Mouse (Mus musculus): ENCODE data around the gene Plk2.
"Not testable (repeated sequence)": the region's sequence is repeated elsewhere in the genome, so short reads cannot be mapped to it uniquely, and the experiment has no call there.

The Plk2 gene

DNA sequence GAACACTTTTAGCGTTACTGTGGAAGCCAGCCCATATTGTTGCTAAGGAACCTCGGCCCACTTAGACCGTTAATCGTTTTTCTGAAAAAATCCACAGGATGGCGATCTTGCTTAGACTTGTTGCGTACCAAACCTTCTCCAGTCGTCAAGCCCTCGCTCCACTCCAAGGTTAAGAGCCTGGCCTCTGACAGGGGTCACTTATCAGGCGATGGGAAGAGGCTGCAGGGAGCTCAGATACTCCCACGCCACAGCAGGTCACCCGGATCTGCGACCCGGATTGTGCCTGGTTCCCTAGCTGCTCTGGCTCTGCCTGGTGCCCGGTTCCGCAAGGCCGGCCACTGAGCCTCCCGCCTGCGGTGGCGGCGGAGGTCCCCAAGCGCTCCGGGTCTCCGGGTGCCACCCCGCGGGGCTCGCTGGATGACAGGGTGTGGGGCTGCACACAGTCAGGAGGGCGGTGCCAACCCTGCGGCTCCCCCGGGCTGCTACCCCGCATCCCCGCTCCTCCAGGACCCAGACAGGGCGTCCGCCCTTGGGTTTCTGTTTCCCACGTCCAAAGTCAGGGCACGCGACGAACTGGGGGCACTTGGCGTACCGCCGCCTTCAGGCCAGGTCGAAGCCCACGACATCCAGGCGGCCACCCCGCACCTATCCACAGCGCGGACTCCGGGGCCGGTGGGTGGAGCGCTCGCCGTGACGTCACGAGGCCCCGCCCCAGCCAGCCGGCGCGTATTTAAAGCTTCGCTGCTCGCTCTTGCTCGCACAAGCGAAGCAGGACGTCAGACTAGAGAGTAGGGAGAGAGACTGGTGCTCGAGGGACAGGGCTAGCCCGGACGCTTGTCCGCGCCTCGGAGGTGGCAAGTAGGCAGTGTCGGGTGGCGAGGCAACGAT is at the start of gene Plk2:
Gene Plk2, plus strand, starts transcription at position 756 of the 888 bp plus-strand sequence.
- DNase-seq (ENCODE audit: low spot score in 2 of 2) = peak; percentile 78 to 87

DNA sequence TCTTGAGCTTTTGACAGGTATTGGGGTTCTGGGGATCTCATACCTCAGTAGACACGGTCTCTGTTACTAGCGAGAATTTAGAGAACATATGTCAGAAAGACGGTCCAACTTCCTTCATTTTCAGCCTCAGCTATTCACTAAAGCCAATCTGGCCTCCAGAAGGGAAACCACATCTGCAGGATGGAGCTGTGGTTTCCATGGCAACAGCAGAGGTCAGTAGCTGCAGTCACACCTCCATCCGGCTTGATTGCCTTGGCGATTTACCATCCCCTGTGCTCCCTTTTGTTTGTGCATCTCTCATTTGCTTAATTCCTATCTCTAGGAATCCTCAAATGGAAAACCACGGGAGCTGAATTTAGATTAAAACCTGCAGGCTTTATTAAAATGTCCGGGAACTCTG is 48.1 kb upstream of the Plk2 start:
- DNase-seq (ENCODE audit: low spot score in 2 of 2) = no peak

- no peak for DNase-seq (ENCODE audit: low spot score in 2 of 2)
These were observed 43.8 kb upstream of the Plk2 start for GRCm38 (mm10) chr13:110351051-110351450.

GRCm38 (mm10) chr13:110356941-110357340 is 37.9 kb upstream of the Plk2 start, which contains the start of gene Gapt:
Gene Gapt (minus strand): TSS chr13:110357199.
- DNase-seq (ENCODE audit: low spot score in 2 of 2) = no peak

DNA sequence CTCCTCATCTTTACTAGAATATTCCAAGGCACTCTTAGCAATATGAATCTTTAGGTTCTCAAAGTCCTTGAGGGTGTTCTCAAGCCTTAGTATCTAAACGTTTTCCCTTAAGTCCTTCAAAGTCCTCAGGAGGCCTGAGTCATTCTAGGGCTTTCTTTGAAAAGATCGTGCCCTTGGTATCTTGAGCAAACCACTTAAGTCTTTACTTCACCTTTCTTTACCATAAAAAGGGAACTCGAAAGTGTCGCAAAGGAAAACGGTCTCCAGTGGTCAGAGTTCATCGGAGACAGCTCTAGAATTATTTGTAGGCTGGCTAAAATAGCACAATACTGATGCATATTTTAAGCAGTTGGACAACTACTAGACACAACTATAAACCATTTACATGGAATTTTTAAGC is 31.1 kb upstream of the Plk2 start:
- DNase-seq (ENCODE audit: low spot score in 2 of 2) = no peak

GRCm38 (mm10) chr13:110366477-110366876 is 28.4 kb upstream of the Plk2 start:
- DNase-seq (ENCODE audit: low spot score in 2 of 2) = peak in 1 of 2 experiments; percentile 32

- DNase-seq (ENCODE audit: low spot score in 2 of 2) = no peak
These were observed 26.8 kb upstream of the Plk2 start for GRCm38 (mm10) chr13:110367961-110368555.

DNA sequence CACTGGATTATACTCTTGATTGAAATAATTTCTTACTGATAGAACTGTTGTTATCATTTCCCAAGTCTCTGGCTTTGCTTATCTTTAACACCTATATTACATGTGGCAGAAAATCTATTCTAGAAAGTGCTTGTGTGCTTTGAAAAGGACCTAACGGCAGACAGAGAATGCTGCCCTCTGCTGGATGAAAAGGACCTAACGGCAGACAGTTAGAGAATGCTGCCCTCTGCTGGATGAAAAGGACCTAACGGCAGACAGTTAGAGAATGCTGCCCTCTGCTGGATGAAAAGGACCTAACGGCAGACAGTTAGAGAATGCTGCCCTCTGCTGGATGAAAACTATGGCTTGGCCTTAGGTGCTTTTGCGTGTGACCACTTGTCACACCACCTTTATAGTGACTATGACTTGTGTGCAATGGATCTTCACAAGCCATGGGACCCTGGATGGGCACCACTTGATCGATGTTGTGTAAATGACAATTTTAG is 26.2 kb upstream of the Plk2 start:
- peak; percentile 34 to 54 for DNase-seq (ENCODE audit: low spot score in 2 of 2)

- no peak for DNase-seq (ENCODE audit: low spot score in 2 of 2)
These were observed 25.2 kb upstream of the Plk2 start for GRCm38 (mm10) chr13:110369673-110370072.

- DNase-seq (ENCODE audit: low spot score in 2 of 2) = peak in 1 of 2 experiments; percentile 41
These were observed 12.4 kb upstream of the Plk2 start for GRCm38 (mm10) chr13:110382447-110382901.

GRCm38 (mm10) chr13:110384514-110384913 is 10.3 kb upstream of the Plk2 start:
- no peak for DNase-seq (ENCODE audit: low spot score in 2 of 2)

DNA sequence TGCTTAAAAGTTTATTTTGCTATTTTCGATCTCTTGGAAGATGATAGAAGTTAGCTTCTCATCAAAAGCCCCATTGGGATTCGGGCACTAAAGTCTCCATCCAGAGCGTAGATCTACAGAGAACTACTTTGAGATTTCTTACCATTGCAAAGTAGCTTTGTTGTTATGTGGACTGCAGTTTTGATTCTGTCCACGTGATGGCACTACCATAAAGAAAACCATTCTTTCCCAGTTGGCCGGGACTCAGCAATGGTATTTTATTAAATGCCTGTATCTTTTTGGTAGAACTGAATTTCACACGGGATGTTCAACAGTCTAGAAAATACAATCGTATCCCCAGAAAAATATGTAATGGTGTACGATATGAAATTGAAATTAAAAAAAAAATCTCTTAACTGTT is 2.6 kb upstream of the Plk2 start:
- peak; percentile 21 to 60 for DNase-seq (ENCODE audit: low spot score in 2 of 2)

GRCm38 (mm10) chr13:110392631-110393030 is 2.2 kb upstream of the Plk2 start:
- no peak for DNase-seq (ENCODE audit: low spot score in 2 of 2)

DNA sequence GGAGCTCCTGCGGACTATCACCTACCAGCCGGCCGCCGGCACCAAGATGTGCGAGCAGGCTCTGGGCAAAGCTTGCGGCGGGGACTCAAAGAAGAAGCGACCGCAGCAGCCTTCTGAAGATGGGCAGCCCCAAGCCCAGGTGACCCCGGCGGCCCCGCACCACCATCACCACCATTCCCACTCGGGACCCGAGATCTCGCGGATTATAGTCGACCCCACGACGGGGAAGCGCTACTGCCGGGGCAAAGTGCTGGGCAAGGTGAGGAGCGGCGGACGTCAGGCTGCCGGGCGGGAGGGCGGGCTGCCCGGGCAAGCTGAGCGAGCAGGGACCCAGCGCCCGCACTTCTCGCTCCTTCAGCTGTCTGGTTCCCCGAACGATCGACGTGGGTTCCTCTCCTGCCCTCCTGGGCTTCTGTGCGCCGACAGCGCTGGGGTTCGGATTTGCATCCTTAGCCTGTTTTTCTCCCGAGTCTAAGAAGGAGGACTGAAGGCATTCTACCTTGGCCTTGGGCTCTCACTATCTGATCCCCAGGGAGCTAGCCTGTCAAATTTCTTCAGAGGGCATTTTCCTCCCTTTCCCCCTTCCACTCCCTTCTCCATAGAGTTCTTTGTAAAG is 441 bp downstream of the Plk2 start:
- no peak for DNase-seq (ENCODE audit: low spot score in 2 of 2)

GRCm38 (mm10) chr13:110395916-110396685 is 1.3 kb downstream of the Plk2 start:
- no peak for DNase-seq (ENCODE audit: low spot score in 2 of 2)

DNA sequence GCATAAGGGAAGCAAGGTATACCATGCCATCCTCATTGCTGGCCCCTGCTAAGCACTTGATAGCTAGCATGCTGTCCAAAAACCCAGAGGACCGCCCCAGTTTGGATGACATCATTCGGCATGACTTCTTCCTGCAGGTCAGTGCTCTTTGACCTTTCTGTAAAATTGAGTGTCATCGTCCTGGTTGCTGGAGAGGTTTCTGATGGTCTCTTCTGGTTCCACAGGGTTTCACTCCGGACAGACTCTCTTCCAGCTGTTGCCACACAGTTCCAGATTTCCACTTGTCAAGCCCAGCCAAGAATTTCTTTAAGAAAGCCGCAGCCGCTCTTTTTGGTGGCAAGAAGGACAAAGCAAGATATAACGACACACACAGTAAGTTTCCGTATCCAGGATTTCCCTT is 2.9 kb downstream of the Plk2 start:
- DNase-seq (ENCODE audit: low spot score in 2 of 2) = no peak

DNA sequence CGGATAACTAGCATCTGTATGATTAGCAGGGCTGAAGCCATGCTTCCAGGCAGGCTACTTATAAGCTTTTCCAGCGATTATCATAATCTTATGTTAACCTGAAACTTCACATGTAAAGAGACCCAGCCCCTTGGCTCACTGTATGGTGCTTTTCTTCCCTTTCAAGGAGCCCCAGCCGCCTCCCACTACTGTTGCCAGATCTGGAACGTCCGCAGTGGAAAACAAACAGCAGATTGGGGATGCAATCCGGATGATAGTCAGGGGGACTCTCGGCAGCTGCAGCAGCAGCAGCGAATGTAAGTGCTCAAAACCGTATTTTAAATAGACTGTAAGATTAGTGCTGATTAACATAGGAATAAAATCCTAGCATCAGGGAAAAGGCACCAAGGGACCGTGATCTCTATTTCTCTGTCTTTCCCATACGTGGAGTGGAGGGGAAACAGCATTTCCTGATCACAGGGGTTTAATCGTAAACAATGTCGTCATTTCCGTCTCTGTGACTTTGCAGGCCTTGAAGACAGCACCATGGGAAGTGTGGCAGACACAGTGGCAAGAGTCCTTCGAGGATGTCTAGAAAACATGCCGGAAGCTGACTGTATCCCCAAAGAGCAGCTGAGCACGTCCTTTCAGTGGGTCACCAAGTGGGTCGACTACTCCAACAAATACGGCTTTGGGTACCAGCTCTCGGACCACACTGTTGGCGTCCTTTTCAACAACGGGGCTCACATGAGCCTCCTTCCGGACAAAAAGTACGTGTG is 3.8 kb downstream of the Plk2 start:
- DNase-seq (ENCODE audit: low spot score in 2 of 2) = no peak

GRCm38 (mm10) chr13:110401443-110401842 is 6.6 kb downstream of the Plk2 start:
- DNase-seq (ENCODE audit: low spot score in 2 of 2) = no peak

DNA sequence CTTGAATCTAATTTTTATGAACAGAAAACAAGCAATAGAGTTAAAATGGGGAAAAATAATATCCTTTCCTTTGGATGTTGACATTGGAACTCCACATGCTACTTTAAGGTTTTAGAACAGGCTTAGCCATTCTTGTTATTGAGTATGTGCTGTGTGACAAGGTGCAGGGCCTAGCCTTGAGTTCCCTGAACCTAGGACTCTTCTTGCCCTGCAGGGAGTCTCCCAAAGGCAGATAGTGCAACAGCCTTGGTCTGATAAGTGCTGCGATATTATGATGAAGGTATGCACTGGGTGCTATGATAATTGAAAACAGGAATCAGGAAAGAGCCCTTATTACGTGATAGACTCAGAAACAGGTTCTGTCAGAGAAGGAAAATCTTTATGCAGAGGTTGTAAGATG is 7.0 kb downstream of the Plk2 start:
- no peak for DNase-seq (ENCODE audit: low spot score in 2 of 2)

GRCm38 (mm10) chr13:110404059-110404458 is 9.2 kb downstream of the Plk2 start:
- no peak for DNase-seq (ENCODE audit: low spot score in 2 of 2)

DNA sequence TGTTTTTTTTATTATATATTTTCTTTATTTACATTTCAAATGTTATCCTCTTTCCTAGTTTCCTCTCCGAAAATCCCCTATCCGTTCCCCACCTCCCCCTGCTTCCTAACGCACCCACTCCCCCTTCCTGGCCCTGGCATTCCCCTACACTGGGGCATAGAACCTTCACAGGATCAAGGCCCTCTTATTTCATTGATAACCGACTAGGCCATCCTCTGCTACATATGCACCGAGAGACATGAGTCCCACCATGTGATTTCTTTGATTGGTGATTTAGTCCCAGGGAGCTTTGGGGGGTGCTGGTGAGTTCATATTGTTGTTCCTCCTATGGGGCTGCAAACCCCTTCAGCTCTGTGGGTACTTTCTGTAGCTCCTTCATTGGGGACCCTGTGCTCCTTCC is 9.8 kb downstream of the Plk2 start:
- not testable (repeated sequence) for DNase-seq (ENCODE audit: low spot score in 2 of 2)

Measured in spleen, postnatal 10 days (tissue).